Mouse (Mus musculus) spleen, postnatal 36 days (tissue): ENCODE results near the gene Ptprcap.
A peak's percentile ranks its signal among the peaks of the same experiment; 100 is the strongest.

Source experiments
- DNase-seq, 2 experiments: peaks; one replicate each; pipeline ENCODE4 v3.0.0; 2022; ENCODE audit warnings: low spot score in 2 of 2, mixed read lengths in 1 of 2

The Ptprcap gene

DNA sequence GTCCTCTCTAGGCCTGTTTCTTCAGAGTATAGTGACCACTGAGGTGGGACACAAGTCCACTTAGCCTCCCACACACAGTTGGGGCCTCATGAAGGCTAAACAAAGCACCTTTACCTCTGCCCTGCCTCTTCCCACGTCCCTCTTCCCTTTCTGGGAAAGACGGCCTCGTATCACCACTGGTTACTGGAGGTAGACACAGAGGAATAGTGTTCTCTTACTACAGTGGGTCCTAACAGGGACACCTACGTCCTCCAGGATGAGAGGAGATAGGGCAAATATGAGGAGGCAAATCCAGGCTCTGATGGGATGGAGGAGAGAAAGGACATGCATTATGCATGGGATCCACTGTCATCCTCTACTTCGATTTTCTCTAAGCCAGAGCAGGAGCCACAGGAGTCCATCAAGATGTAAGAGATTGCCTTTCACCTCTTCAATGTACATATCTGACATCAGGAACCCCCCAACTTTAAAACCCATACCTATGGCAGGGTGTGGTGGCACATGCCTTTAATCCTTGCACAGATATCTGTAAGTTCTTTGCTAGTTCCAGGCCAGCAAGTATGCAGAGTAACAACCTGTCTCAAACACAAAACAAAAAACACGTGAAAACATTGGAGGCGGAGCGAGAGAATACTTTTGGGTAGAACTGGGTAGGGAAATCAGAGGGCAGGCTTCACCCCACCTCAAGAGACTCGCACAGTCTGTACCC is 5.5 kb upstream of the Ptprcap start:
- no peak for DNase-seq

DNA sequence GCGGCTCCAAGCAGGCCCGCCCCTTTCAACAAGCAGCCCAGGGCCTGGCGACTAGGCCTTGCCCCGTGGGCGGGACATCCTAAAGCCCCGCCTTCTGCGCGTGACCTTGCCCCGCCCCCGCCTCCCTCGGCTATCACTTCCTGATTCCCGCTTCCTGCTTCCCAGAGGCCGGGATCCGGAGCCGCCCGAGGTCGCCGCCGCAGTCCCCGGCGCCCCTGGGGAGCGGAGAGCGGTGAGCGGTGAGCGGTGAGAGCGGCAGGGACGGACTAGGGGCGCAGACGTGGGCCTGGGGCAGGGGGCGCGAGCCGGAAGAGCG is 5.0 kb upstream of the Ptprcap start, which contains the start of gene Coro1b:
TSS of gene Coro1b (plus strand) at position 129 of the 316 bp plus-strand sequence.
- peak; percentile 95 for DNase-seq

DNA sequence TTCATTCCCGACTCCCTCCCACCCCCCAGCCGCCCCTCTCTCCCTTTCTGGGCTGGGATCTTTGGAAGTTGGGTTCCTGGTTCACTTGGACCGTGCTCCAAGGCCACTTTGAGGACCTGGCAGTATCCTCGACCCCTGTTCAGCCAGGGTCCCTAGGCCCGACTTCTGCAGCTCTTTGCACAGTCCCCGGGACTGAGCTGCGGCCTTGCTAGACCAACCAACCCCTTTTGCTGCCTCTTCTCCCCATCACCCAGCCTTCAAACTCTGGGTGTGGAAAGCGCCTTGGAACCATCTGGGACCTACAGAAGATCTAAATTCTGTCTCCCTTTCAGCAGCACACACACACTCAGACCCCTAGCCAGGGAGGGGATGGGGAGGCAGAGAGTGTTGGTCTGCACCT is 4.6 kb upstream of the Ptprcap start:
- DNase-seq: no peak

DNA sequence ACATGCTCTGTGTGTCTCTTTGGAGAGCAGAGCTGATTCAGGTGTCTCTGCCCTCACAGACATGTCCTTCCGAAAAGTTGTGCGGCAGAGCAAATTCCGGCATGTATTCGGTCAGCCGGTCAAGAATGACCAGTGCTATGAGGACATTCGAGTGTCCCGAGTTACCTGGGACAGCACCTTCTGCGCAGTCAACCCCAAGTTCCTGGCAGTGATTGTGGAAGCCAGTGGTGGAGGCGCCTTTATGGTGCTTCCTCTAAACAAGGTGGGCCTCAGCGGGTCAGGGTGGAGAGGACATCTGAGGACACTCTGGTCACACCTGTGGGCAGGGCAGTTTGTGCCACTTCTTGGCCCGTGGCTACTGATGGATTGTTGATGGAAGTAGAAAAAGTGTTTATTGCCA is 4.1 kb upstream of the Ptprcap start:
- DNase-seq: no peak

DNA sequence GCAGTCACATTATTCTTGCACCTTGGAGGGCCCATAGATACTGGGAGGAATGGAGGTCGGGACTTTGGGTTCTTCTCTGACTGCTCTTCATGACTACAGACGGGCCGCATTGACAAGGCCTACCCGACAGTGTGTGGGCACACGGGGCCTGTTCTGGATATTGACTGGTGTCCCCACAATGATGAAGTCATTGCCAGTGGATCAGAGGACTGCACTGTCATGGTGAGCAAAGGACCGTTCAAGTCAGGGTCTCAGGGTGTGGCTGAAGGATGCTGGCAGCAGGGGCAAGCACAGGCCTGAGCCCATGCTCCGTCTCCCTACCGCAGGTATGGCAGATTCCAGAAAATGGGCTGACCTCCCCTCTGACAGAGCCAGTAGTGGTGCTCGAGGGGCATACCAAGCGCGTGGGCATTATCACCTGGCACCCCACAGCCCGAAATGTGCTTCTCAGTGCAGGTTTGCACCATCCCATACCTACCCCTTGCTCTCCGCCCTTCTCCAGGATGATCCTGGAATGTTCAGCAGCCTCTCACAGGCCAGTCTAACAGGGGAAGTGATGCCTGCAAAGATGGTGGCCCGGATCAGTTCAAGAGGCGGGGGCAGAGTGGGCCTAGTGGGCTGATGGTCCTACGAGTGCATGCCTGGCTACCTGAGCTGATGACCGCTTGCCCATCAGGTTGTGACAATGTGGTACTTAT is 3.5 kb upstream of the Ptprcap start:
- DNase-seq: no peak

DNA sequence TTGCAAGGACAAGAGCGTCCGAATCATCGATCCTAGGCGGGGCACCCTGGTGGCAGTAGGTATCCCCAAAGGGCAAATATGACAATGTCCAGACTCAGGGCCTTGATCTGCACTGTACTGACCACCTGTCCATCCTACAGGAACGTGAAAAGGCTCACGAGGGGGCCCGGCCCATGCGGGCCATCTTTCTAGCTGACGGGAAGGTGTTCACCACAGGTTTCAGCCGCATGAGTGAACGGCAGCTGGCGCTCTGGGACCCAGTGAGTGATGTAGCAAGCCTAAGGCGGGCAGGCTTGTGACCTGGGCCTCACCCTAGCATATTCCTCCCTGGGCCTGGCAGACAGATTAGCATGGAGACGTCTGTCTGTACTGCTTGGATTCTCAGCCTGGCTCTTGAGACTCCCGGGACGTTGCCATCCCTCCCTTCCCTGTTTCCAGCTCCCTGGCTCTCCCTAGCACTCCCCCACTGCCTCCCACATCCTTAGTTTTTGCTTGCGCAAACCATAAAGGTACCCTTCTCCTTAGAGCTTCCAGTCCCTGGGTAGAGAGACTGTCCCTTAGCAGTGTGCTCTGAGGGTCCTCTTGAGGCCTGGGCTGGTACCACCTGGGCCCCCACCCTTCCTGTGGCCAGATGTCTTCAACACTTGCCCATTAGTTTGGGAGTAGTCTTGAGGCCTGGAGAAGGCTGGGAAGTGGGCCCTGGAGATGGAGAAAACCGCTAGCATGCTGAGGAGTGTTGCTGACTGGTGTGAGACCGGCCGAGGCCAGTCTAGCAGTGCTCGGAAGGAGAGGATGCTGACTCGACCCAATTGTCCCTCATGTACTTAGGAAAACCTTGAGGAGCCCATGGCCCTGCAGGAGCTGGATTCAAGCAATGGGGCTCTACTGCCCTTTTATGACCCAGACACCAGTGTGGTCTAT is 2.6 kb upstream of the Ptprcap start:
- DNase-seq: no peak

DNA sequence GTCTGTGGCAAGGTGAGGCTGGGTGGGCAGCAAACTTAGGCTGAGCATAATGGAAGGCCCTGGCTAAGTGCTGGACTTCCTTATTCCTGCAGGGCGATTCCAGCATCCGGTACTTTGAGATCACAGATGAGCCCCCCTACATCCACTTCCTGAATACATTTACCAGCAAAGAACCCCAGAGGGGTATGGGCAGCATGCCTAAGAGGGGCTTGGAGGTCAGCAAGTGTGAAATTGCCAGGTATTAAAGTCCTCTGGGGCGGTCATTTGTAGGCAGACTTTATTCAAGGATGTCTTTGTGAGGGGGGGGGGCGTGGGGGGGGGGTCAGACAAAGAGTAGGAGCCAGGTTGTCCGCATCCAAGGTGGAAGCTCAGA is 1.9 kb upstream of the Ptprcap start:
- DNase-seq: no peak

DNA sequence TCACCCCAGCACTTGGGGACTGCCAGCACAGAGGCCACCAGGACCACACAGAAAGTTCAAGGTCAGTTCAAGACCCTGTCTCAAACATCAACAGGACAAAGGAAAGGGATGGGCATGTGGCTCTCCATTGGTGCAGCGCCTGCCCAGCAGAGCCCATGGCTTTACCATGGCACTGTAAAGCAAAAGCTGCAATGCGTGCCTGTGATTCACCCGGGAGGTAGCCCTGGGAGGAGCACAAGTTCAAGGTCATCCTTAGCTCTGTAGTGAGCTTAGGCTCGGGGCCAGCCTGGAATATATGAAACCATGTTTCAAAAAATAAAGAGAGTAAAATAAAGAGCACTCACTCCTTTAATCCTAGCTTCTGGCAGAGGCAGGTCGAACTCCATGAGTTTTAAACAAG is 1.5 kb upstream of the Ptprcap start:
- DNase-seq: no peak

DNA sequence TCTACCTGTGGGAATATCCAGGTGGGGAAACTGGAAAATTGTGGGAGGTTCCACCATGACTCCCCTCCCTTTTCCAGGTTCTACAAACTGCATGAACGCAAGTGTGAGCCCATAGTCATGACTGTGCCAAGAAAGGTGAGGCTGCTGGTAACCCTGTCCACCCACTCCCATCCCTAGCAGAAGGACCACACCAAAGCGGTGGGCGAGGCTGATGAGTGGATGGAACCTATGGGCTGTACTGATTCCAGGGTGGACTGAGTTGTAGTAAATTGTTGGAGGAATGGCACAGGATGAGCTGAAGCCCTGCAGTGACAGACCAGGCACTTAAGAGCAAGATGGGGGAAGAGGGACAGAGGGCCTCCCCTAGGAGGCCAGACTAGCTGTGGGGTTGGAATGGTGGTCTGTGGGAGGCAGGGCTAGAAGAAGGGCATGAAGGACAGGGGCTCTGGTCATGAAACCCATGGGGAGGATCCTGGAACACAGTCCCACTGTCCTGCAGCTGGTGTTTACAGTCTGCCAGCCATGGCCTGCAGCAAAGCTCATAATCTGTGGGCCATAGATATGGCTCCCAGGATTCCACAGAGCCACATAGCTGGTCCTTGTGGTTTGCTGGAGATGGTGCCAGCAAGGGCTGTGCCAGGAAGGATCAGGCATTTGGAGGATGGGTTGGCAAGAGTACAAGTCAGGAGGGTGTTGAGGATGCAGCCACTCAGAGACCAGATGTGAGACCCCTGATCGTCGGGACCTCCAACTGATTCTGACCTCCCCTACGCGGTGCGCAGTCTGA is 766 bp upstream of the Ptprcap start:
- no peak for DNase-seq

DNA sequence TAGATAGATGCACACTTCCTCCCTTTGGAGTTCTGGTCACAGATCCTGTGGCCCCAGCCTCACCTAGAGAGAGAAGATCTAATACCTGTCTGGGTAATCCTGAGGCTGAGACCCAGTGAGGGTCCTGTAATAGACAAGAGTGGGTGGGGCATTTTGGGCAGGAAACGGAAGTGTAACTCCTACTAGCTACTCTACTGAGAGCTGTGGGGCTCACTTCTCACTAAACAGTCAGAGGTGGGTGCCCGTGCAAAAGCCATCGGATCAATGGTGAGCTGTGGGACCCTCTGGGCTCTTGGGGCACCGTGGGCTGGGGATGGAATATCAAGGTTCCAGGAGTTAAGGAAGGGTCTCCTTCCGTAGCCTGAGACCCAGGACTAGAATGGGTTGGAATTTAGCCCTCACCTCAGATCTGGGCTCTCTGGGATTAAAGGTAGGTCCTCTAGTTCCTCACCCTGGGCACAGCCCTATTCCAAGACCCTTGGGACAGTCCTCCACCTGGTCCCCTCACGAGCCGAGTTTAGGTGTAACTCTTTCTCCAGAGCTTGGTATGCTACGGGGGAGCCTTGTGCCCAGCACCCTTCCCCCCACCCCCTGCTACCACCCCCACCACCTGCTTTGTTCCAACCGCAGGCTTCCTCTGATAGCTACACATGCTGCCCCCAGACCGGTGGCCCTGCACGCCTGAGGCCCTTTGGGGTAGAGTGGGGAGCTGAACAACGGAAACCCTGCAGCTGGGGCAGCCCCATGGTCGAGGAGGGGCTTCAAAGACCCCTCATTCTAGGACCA is 1.2 kb downstream of the Ptprcap start:
- peak; percentile 88 to 89 for DNase-seq

DNA sequence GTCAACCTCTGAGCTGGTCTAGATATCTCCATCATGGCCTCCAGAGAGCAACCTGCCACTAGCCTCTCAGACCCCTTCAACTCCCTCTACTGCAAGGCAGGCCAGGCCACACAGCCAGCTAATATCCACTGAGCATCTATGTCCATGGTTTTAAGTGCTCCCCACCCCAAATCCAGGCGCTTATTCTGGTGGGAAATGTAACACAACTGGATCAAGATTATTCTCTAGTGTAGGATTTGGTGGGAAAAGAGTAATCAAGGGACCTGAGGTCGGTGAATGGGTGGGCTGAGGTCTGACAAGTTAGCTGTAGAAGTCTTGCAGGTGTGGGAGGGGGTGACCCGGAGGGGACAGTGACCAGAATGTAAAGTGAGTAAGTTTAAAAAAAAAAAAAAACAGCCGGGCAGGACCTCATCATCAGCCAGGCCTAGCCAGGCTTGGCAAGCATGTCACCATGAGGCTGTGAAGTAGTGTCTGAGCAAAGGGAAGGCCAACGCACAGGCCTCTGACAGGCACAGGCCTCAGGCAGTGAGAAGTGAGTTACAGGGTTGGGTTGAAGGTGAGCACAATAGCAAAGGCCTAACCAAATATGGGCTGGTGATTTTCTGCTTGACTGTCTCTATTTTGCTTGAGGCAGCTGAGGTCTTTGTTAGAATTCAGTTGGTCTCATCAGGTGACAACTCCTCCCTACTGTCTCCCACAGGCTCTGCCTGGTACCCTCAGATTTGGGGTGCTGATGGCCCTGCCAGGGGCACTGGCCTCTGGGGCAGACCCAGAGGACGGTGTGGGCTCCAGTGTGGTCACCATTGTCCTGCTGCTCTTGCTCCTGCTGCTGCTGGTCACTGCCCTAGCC is 2.0 kb downstream of the Ptprcap start:
- peak; percentile 77 for DNase-seq

DNA sequence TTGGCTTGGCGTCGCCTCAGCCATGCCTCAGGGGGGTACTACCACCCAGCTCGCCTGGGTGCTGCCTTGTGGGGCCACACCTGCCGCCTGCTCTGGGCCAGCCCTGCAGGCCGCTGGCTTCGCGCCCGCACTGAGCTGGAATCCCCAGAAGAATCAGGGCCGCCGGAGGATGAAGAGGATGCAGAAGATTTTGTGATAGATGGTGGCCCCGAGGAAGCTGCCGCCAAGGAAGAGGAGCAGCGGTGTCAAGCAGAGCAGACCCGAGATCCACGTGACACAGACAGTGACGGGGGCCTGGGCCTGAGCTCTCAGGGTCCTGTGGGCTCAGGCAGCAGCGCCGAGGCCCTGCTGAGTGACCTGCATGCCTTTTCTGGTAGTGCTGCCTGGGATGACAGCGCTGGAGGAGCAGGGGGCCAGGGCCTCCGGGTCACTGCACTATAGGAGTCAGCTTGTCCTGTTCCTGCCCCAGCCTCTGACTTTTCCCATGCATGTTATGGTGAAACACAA is 2.7 kb downstream of the Ptprcap start:
- no peak for DNase-seq

DNA sequence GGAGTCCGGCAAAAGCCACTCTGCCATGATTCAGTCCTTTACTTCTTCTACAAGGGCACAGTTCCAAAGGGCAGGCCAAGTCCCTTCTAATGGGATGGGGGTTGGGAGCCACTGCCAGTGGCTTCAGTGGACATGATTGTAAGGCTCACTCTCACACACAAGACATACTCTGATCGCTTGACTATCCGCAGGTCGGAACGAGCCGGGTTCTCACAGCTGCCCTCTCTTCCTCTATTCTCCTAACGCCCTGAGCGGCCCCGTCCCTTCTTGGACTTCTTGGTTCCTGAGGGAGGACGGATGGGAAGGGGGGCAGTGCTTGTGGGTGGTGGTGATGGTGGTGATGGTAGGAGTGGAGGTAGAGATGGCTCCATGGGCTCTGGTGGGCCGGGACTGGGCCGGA is 3.4 kb downstream of the Ptprcap start:
- no peak for DNase-seq

DNA sequence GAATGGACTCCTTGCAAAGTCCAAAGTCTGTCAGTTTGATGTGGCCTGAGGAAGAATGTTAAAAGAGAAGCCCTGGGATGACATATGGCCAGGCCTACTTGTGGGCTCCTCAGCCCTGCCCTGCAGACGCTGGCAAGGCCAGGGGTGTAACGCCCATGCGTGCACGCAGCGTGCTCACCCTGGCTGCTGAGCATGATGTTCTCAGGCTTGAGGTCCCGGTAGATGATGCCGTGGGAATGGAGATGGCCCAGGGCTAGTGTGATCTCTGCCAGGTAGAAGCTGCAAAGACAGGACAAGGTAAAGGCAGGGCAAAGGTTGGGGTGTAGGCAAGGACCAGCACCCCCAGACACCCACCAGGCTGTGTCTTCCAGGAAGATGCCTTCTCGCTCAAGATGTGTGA is 5.6 kb downstream of the Ptprcap start:
- no peak for DNase-seq

DNA sequence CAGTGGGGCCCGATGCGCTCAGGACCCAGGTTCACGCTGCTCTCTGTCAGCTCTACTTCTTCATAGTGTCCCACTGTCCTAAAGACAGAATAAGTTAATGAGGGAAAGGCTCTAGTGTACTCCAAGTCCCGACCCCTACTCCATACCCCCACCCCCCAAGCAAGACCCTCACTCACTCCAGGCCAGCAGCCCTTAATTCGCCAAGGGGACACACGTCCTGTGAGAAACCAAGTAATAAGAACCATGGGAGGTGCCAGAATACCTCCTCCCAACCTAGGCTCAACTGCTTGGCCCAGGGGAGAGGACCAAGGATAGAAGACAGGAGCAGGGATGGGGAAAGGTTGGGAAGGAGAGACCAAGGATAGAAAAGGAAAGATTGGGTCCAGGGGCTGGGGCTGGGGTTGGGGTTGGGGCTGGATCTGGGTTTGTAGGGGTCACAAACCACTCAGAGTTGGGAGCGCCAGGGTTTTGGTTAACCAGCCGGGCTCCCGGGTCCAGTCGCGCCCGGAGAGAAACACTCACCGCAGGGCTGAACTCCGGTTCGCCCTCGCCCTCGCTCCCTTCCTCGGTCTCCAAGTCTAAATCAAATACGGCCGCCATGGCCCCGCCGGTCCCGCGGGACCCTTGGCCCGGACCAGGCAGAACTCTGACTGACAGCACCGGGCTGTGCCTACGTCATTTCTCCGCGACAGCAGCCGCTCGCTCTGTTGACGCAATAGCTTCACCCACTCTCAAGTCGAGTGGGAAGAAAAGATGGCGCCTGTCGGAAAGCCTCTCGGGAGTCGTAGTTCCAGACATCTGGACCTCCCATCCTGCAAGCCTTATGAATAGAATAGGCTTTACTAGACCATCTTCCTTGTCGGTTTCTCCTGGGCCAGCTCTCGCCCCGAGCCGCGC is 9.5 kb downstream of the Ptprcap start, which contains the start of gene Rps6kb2:
TSS of gene Rps6kb2 (minus strand) at position 709 of the 897 bp plus-strand sequence.
- DNase-seq: peak; percentile 94 to 95

DNA sequence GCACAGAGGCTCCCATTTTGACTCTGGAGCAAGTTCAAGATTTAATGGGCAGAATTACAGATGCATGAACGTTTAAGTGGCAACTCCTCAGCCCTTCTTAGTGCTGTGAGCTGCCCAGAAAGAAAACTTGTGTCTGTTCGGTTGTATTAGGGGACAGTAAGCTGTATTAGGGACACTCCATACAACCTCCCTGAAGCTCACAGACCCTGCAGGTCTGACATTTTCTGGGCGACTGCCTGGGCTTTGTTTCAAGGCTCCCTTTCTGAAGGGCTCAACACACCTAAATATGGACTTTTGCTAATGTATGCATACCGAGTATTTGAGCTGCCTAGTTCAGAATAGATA is 10.1 kb downstream of the Ptprcap start:
- DNase-seq: no peak

DNA sequence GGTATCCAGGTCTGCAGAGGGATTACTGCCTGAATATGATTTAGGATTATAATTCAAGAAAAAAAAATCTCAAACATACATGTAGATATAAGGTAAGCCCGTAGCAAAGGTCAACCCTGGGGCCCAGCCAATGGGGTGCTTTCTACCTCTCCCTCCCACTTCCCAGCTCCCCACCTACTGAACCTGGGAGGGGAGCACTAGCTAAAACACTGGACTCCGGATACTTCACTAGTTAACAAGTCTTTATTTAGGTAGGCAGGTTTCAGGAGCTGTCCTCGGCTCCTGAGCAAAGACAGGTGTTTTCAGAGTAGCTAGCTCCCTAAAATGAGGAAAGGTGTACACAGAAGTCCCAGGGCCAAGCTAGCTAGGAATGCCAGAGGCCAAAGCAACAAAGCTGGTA is 10.7 kb downstream of the Ptprcap start:
- DNase-seq: no peak

DNA sequence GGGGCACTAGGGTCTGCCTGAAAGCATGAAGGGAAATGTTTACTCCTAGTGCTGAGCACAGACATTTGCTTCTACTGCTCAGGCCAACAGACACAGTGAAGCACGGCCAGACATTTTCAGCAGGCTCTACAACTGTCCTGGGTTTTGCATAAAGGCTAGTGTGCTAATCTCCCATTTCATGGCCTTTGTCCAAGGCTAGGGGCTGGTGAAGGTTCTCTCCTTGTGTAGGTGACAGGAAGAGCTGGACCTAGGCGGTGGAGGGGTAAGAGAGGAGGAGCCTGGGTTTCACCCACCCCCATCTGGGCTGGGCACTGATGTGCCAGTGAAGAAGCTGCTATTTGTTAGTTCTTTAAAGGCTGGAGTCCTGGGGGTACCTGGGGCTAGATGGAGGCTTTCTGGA is 11.3 kb downstream of the Ptprcap start:
- DNase-seq: no peak
